Mouse (Mus musculus): ENCODE measurements at regions not wholly inside any gene's neighbourhood (a gene's known extent, or its start where the extent isn't known, plus 50 kb on each side); places are given as distances from the start of the nearest gene placed in this dataset.
"Not testable (repeated sequence)": the region's sequence is repeated elsewhere in the genome, so short reads cannot be mapped to it uniquely, and the experiment has no call there.

DNA sequence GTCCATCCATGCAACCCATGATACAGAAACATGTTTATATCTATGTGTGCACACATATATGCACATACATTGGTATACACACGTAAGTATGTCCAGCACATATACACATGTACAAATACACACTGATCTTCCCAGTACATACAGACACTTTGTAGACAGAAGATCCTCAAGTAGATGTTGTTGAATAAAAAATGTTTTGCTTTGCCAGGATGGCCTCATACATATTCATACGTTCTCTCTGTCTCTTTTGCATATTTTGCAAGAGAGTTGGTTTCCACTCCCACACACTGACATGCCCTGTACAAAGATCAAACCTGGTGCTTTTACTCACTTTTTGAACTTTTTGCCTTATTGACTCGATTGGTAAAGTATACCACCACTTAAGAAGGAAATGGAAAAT is 148.5 kb downstream of the Lyplal1 start:
- TF ChIP-seq CTCF (conservative IDR thresholded peaks at IDR 0.05; ENCODE audit: low read length) = no peak
- TF ChIP-seq NANOG (IDR thresholded peaks at IDR 0.05; ENCODE audit: borderline replicate concordance, low read length) = no peak
- no peak for TF ChIP-seq POU5F1 (IDR thresholded peaks at IDR 0.05; ENCODE audit: borderline replicate concordance, low read length)
- H3K4me1 ChIP-seq (replicated peaks; ENCODE audit: low read depth, low read length) = no peaks in the 10 kb centered on the region
- no peaks in the 10 kb centered on the region for H3K9me3 ChIP-seq (ENCODE audit: low read length)
- no peaks in the 10 kb centered on the region for H3K36me3 ChIP-seq (ENCODE audit: insufficient read depth, low read length)
- no peaks in the 10 kb centered on the region for H3K27me3 ChIP-seq (ENCODE audit: insufficient read depth, low read length)
- H3K4me3 ChIP-seq (replicated peaks; ENCODE audit: low read length) = no peak overlapping the region

DNA sequence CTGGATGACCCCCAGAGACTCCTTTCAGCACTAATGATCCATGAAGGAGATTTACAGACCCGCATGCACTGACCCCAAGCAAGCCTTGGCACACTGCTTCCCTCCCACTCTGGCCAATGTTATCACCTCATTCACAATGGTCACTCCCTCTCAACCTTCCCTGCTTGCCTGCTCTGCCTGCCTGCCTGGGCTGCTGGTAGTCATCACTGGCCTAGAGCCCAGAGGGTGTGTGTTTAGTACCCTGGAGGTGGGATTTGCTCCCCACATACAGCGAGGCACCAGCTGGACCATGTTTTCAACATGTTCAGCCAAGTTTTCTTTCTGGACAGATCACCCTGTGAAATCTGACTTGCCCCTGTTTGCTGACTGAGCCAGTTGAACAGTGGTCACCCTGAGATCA is 147.9 kb downstream of the Lyplal1 start:
- Histone ChIP-seq H3K27me3 (ENCODE audit: insufficient read depth, low read length) (no peaks in the 10 kb centered on the region), H3K9me3 (ENCODE audit: low read length) (no peaks in the 10 kb centered on the region), H3K4me3 (replicated peaks; ENCODE audit: low read length) (no peak overlapping the region), H3K4me1 (replicated peaks; ENCODE audit: low read depth, low read length) (no peaks in the 10 kb centered on the region), H3K36me3 (ENCODE audit: insufficient read depth, low read length) (no peaks in the 10 kb centered on the region)
- TF ChIP-seq POU5F1 (IDR thresholded peaks at IDR 0.05; ENCODE audit: borderline replicate concordance, low read length) (no peak), NANOG (IDR thresholded peaks at IDR 0.05; ENCODE audit: borderline replicate concordance, low read length) (no peak), CTCF (conservative IDR thresholded peaks at IDR 0.05; ENCODE audit: low read length) (no peak)

GRCm38 (mm10) chr1:185977075-185977474 is 140.0 kb downstream of the Lyplal1 start:
- H3K27me3 ChIP-seq (ENCODE audit: insufficient read depth, low read length) = no peaks in the 10 kb centered on the region
- H3K4me3 ChIP-seq (replicated peaks; ENCODE audit: low read length) = no peak overlapping the region
- no peak; the same call in 1 of the 2 replicates for TF ChIP-seq CTCF (conservative IDR thresholded peaks at IDR 0.05; ENCODE audit: low read length)
- no peak for TF ChIP-seq POU5F1 (IDR thresholded peaks at IDR 0.05; ENCODE audit: borderline replicate concordance, low read length)
- TF ChIP-seq NANOG (IDR thresholded peaks at IDR 0.05; ENCODE audit: borderline replicate concordance, low read length) = no peak
- H3K4me1 ChIP-seq (replicated peaks; ENCODE audit: low read depth, low read length) = no peaks in the 10 kb centered on the region
- no peaks in the 10 kb centered on the region for H3K36me3 ChIP-seq (ENCODE audit: insufficient read depth, low read length)
- no peaks in the 10 kb centered on the region for H3K9me3 ChIP-seq (ENCODE audit: low read length)

- Histone ChIP-seq H3K9me3 (ENCODE audit: low read length) (no peaks in the 10 kb centered on the region), H3K27me3 (ENCODE audit: insufficient read depth, low read length) (no peaks in the 10 kb centered on the region), H3K4me1 (replicated peaks; ENCODE audit: low read depth, low read length) (no peaks in the 10 kb centered on the region), H3K4me3 (replicated peaks; ENCODE audit: low read length) (no peak overlapping the region), H3K36me3 (ENCODE audit: insufficient read depth, low read length) (no peaks in the 10 kb centered on the region)
- no peak for TF ChIP-seq CTCF (conservative IDR thresholded peaks at IDR 0.05; ENCODE audit: low read length)
- TF ChIP-seq POU5F1 (IDR thresholded peaks at IDR 0.05; ENCODE audit: borderline replicate concordance, low read length) = no peak
- TF ChIP-seq NANOG (IDR thresholded peaks at IDR 0.05; ENCODE audit: borderline replicate concordance, low read length) = no peak
Measured at GRCm38 (mm10) chr1:185989432-185989831, 127.7 kb downstream of the Lyplal1 start.

DNA sequence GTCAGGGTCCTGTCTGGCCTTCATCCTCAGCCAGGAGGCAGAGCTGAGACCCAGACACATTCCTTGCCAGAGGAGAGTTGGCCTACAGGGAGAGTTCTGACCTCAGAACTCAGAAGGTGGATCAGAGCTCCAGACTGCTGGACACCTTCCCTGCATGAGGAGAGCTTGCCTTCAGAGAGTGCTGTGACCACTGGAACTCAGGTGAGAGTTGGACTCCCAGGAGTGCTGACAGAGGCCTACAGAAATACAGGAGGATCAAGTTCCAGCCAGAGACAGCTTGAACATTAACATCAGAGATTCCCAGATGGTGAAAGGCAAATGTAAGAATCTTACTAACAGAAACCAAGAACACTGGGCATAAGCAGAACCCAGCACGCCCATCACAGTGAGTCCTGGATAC is 117.0 kb downstream of the Lyplal1 start:
- H3K9me3 ChIP-seq (ENCODE audit: low read length) = peaks cover 18% of the 10 kb centered on the region
- H3K27me3 ChIP-seq (ENCODE audit: insufficient read depth, low read length); H3K4me1 ChIP-seq (replicated peaks; ENCODE audit: low read depth, low read length); H3K36me3 ChIP-seq (ENCODE audit: insufficient read depth, low read length); H3K4me3 ChIP-seq (replicated peaks; ENCODE audit: low read length): not testable (repeated sequence)

GRCm38 (mm10) chr1:186013413-186013812 is 103.7 kb downstream of the Lyplal1 start:
- no peaks in the 10 kb centered on the region for H3K9me3 ChIP-seq (ENCODE audit: low read length)
- H3K4me3 ChIP-seq (replicated peaks; ENCODE audit: low read length) = no peak overlapping the region
- no peak for TF ChIP-seq POU5F1 (IDR thresholded peaks at IDR 0.05; ENCODE audit: borderline replicate concordance, low read length)
- no peak for TF ChIP-seq NANOG (IDR thresholded peaks at IDR 0.05; ENCODE audit: borderline replicate concordance, low read length)
- no peak for TF ChIP-seq CTCF (conservative IDR thresholded peaks at IDR 0.05; ENCODE audit: low read length)
- H3K27me3 ChIP-seq (ENCODE audit: insufficient read depth, low read length) = no peaks in the 10 kb centered on the region
- no peaks in the 10 kb centered on the region for H3K36me3 ChIP-seq (ENCODE audit: insufficient read depth, low read length)
- no peaks in the 10 kb centered on the region for H3K4me1 ChIP-seq (replicated peaks; ENCODE audit: low read depth, low read length)

GRCm38 (mm10) chr1:186014166-186014565 is 102.9 kb downstream of the Lyplal1 start:
- no peaks in the 10 kb centered on the region for H3K27me3 ChIP-seq (ENCODE audit: insufficient read depth, low read length)
- H3K9me3 ChIP-seq (ENCODE audit: low read length) = no peaks in the 10 kb centered on the region
- H3K4me3 ChIP-seq (replicated peaks; ENCODE audit: low read length) = no peak overlapping the region
- H3K4me1 ChIP-seq (replicated peaks; ENCODE audit: low read depth, low read length) = no peaks in the 10 kb centered on the region
- TF ChIP-seq POU5F1 (IDR thresholded peaks at IDR 0.05; ENCODE audit: borderline replicate concordance, low read length) = no peak
- TF ChIP-seq CTCF (conservative IDR thresholded peaks at IDR 0.05; ENCODE audit: low read length) = no peak
- no peaks in the 10 kb centered on the region for H3K36me3 ChIP-seq (ENCODE audit: insufficient read depth, low read length)

DNA sequence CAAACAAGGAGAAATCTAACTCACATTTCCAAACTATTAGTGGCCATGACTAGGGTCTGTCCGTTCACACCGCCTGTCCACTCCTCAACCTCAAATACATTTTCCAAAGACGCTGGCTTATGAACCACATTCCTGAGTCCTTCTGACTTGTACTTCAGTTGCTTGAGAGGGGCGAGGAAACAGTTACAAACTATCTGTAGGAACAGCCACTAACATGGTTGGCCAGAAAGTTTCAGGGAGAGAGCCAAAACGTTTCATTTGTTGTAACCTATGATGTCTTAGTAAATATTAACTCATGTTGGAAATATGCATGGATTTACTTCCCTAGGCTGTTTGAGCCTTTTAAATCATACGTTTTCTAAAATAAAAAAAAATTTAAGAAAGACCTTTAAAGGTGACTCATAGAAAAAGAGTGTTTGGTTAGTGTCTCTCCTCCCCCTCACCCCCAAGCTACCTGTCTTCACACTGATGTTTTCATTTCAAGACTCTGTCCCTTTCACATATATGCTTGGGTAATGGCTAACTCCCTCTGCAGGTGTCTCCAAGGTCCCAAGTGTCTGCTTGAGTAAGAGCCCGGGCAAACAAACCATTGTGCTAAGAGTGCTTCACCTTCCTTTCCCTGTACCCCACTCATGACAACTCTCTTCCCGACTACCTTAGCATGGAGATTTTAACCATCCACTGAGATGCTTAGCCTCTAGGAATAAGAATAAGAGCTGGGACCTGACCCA is 101.1 kb downstream of the Lyplal1 start:
- H3K9me3 ChIP-seq (ENCODE audit: low read length) = no peaks in the 10 kb centered on the region
- no peaks in the 10 kb centered on the region for H3K36me3 ChIP-seq (ENCODE audit: insufficient read depth, low read length)
- no peaks in the 10 kb centered on the region for H3K4me1 ChIP-seq (replicated peaks; ENCODE audit: low read depth, low read length)
- H3K27me3 ChIP-seq (ENCODE audit: insufficient read depth, low read length) = no peaks in the 10 kb centered on the region
- no peak overlapping the region for H3K4me3 ChIP-seq (replicated peaks; ENCODE audit: low read length)
- TF ChIP-seq POU5F1 (IDR thresholded peaks at IDR 0.05; ENCODE audit: borderline replicate concordance, low read length) = no peak
- TF ChIP-seq CTCF (conservative IDR thresholded peaks at IDR 0.05; ENCODE audit: low read length) = no peak
- TF ChIP-seq NANOG (IDR thresholded peaks at IDR 0.05; ENCODE audit: borderline replicate concordance, low read length) = no peak

- no peak for TF ChIP-seq CTCF (conservative IDR thresholded peaks at IDR 0.05; ENCODE audit: low read length)
- no peak for TF ChIP-seq NANOG (IDR thresholded peaks at IDR 0.05; ENCODE audit: borderline replicate concordance, low read length)
- TF ChIP-seq POU5F1 (IDR thresholded peaks at IDR 0.05; ENCODE audit: borderline replicate concordance, low read length) = no peak
- Histone ChIP-seq H3K4me1 (replicated peaks; ENCODE audit: low read depth, low read length) (no peaks in the 10 kb centered on the region), H3K4me3 (replicated peaks; ENCODE audit: low read length) (no peak overlapping the region), H3K9me3 (ENCODE audit: low read length) (no peaks in the 10 kb centered on the region), H3K27me3 (ENCODE audit: insufficient read depth, low read length) (no peaks in the 10 kb centered on the region), H3K36me3 (ENCODE audit: insufficient read depth, low read length) (no peaks in the 10 kb centered on the region)
Measured at GRCm38 (mm10) chr1:186017547-186017946, 99.6 kb downstream of the Lyplal1 start.
